Mouse (Mus musculus) stomach, postnatal 0 days (tissue): ENCODE results near the gene Sptbn1.

ENCODE experiments used
- CTCF ChIP-seq: IDR thresholded peaks from 2 replicates; pipeline ENCODE4 v1.5.1; 2016; ENCODE audit warnings: antibody characterized with exemption, low read depth, mild to moderate bottlenecking, moderate library complexity
- EP300 ChIP-seq: optimal IDR thresholded peaks from 2 replicates; pipeline ENCODE3; 2016; ENCODE audit warnings: antibody characterized with exemption

DNA sequence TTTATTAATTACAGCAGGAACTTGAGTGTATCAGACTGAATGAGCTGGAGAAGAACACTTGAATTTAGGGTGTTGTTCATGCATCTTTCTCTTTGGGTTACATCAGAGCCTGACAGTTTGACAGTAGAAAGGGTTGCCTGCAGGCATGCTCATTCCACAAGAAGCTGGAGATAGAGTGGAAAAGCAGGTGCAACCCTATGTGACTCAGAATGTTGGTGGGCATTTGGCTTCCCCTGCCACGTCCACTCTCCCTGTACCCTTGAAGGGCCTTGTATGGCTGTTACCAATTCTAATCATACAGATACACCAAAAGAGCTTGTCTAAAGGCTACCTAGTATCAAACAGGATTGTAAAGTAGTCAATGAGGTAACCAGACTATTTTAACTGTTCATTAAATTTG is 106.2 kb downstream of the Sptbn1 start:
- TF ChIP-seq CTCF (no peak), EP300 (no peak)
